Mouse (Mus musculus): ENCODE measurements around the gene Camk1.

DNA sequence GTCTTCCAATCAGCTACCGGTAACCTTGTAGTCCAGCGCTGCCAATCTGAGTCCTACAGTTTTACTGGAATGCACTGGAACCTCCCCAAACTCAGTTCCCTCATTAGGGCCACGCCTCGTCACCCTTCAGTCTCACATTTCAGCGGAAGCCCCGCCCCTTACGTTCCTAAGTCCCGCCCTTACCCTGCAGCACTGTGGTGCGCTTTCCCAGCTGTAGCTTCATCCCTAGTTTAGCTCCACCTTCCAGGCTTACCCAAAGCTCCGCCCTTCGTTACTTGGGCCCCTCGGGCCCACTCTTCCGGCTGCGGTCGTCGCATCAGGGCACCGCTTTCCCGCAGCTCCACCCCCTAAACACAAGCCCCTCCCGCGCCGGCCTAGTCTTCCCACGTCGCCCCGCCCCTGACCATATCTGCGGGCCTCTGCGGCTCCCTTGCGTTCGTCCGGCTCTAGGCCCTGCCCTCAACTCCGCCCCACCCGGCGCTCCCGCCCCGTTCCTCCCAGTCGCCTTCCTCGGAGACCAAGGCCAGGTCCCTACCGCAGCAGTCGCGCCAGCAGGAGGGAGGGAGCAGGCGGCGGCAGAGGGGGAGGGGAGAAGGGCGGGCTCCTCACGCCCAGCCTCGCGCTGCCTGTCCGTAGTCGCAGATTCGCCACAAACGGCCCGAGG, 37.3 kb downstream of the Camk1 start:
- TF ChIP-seq CTCF (conservative IDR thresholded peaks at IDR 0.05; ENCODE audit: insufficient read depth, insufficient read length, low read depth, low read length) (no peak), POLR2A (IDR thresholded peaks at IDR 0.05; ENCODE audit: low read depth, low read length) (no peak)

All from kidney, adult 2 months (tissue).